Mouse (Mus musculus) heart, embryonic 16.5 days (tissue): ENCODE results near the gene Rnls. TPM values are rescaled to one million over a fixed set of nuclear protein-coding genes. Genes with fewer than 3 reads are reported as not detected.
A peak's percentile ranks its signal among the peaks of the same experiment; 100 is the strongest.

Experiments
- ATAC-seq: fragments of 200-750 bp; cut with Nextera tagmentation; replicated peaks from 2 replicates; pipeline ENCODE4 v1.8.0; 2017; ENCODE audit warnings: moderate number of reproducible peaks; ENCODE audit not compliant: insufficient read depth, low FRiP score; ENCODE audit errors: extremely low read depth
- H3K27ac ChIP-seq: fragments of 300-500 bp; sonication (generic); 2 replicates; pipeline ENCODE4 v1.5.1; 2014; ENCODE audit warnings: mild to moderate bottlenecking, low read length, control low read depth, moderate library complexity
- H3K27me3 ChIP-seq: fragments of 300-500 bp; sonication (generic); 2 replicates; pipeline ENCODE4 v1.6.1; 2014; ENCODE audit warnings: low read length, mixed read lengths; ENCODE audit not compliant: control insufficient read depth, insufficient read depth
- H3K36me3 ChIP-seq: fragments of 300-500 bp; sonication (generic); 2 replicates; pipeline ENCODE4 v1.6.1; 2014; ENCODE audit not compliant: control insufficient read depth, insufficient read depth
- H3K4me1 ChIP-seq: fragments of 300-500 bp; sonication (generic); 2 replicates; pipeline ENCODE4 v1.6.1; 2014; ENCODE audit warnings: low read length, mixed read lengths; ENCODE audit not compliant: control insufficient read depth, insufficient read depth
- H3K4me2 ChIP-seq: fragments of 300-500 bp; sonication (generic); 2 replicates; pipeline ENCODE4 v1.6.1; 2014; ENCODE audit warnings: low read depth, mild to moderate bottlenecking, control low read depth, low read length
- H3K4me3 ChIP-seq: fragments of 300-500 bp; sonication (generic); 2 replicates; pipeline ENCODE4 v1.5.1; 2014; ENCODE audit warnings: mild to moderate bottlenecking, control low read depth, low read length
- H3K9ac ChIP-seq: fragments of 300-500 bp; sonication (generic); 2 replicates; pipeline ENCODE4 v1.6.1; 2014; ENCODE audit warnings: low read length, control low read depth
- H3K9me3 ChIP-seq: fragments of 300-500 bp; sonication (generic); replicated peaks from 2 replicates; pipeline ENCODE4 v1.6.1; 2016; ENCODE audit warnings: low read length; ENCODE audit not compliant: control insufficient read depth
- WGBS: fragments of 180-500 bp; shearing (Covaris S2); extraction: QIAGEN DNeasy Blood & Tissue Kit; methylation state at CpG from one replicate; pipeline ENCODE4 v1.1.7; 2014; 5-methylcytosine and 5-hydroxymethylcytosine counted together
- polyA plus RNA-seq: library from polyadenylated mRNA; unstranded; fragments of >200 nt; fragmentation: Nextera tagmentation; extraction: Ambion mirVana; gene quantifications from 2 replicates; pipeline ENCODE4 v1.2.1, GENCODE M21; 2015

The Rnls gene
- polyA plus RNA-seq, 1 experiment from 2014 or later, result 12.2 TPM

GRCm38 (mm10) chr19:33240386-33240785, 151.7 kb downstream of the Rnls start:
- WGBS, result 61% methylated on average over 2 of the region's 2 CpGs
- Histone ChIP-seq H3K27ac (no peak overlapping the region), H3K9me3 (0 out of 2 replicates have a peak, but pooled peaks cover 2% of the 10 kb centered on the region), H3K4me1 (no peaks in the 10 kb centered on the region), H3K36me3 (no peaks in the 10 kb centered on the region), H3K4me2 (no peak overlapping the region), H3K9ac (no peak overlapping the region), H3K4me3 (no peak overlapping the region), H3K27me3 (no peaks in the 10 kb centered on the region)
- ATAC-seq, result no peak

DNA sequence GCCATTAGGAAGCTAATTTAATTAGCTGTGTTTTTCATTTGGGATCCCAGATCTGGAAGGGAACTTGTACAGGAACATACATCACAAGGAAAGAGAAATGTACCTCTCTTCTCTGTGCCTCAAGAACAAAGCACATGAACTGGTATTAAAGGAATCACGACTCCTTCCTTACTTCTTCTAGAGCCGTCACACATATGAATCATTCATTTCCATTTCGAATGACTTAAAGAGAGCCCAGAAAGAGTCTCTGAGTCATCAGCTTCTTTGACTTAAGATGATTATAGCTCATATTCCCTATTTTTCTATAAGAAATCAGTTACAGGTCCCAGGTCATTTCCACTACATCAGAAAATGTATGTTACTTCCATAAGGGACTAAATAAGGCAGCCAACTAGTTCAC, 159.2 kb downstream of the Rnls start:
- no peaks in the 10 kb centered on the region for H3K36me3 ChIP-seq
- no peaks in the 10 kb centered on the region for H3K9me3 ChIP-seq
- H3K27ac ChIP-seq, result no peak overlapping the region
- H3K4me2 ChIP-seq, result no peak overlapping the region
- WGBS, result 81% methylated on average over 3 of the region's 3 CpGs
- H3K4me1 ChIP-seq, result no peaks in the 10 kb centered on the region
- no peak overlapping the region for H3K4me3 ChIP-seq
- H3K9ac ChIP-seq, result no peak overlapping the region
- no peak for ATAC-seq
- no peaks in the 10 kb centered on the region for H3K27me3 ChIP-seq

DNA sequence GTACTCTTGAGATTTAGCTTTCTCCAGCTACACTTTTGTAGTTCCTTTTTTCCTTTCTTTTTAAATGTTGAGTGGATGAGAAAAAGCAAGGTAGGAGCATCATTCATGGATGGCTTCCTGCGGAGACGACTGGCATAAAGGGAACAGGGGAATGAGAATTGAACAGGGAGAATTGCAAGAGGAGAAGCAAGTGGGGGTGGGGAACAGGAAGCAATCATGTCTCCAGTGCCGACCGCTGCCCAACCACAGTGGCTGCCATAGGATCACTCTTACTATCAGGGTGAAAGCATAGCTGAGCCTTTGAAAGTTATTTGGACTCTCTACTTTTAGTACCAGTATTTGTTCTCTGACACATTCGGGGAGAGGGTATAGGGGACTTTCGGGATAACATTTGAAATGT, 160.8 kb downstream of the Rnls start:
- H3K27me3 ChIP-seq, result no peaks in the 10 kb centered on the region
- H3K4me3 ChIP-seq, result no peak overlapping the region
- no peak overlapping the region for H3K27ac ChIP-seq
- no peaks in the 10 kb centered on the region for H3K4me1 ChIP-seq
- no peak for ATAC-seq
- H3K9me3 ChIP-seq, result no peaks in the 10 kb centered on the region
- no peak overlapping the region for H3K9ac ChIP-seq
- H3K4me2 ChIP-seq, result no peak overlapping the region
- 52% methylated on average over 6 of the region's 6 CpGs for WGBS
- H3K36me3 ChIP-seq, result no peaks in the 10 kb centered on the region

DNA sequence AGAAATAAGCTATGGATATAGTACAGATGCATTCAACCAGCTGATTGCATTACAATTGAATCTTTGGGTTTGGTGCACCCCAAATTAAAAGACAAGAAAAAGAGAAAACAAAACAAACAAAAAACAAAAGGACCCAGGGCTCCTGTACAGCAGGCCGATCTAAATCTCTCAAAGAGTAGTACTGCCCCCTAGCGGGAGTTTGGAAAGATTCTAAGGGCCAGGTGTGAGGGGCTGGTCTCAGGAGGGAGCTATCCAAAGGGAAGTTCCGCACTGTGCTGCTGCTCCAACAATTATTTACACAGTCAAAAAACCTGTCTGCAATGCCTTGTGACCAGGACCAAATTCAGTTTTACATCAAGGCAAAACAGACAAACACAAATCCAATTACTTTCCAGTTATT, 165.1 kb downstream of the Rnls start:
- Histone ChIP-seq H3K4me2 (no peak overlapping the region), H3K9me3 (no peaks in the 10 kb centered on the region), H3K9ac (no peak overlapping the region), H3K36me3 (no peaks in the 10 kb centered on the region), H3K27ac (no peak overlapping the region), H3K4me1 (no peaks in the 10 kb centered on the region), H3K27me3 (no peaks in the 10 kb centered on the region), H3K4me3 (no peak overlapping the region)
- ATAC-seq, result no peak; the same call in 1 of the 2 replicates
- 8% methylated on average over 3 of the region's 3 CpGs for WGBS

DNA sequence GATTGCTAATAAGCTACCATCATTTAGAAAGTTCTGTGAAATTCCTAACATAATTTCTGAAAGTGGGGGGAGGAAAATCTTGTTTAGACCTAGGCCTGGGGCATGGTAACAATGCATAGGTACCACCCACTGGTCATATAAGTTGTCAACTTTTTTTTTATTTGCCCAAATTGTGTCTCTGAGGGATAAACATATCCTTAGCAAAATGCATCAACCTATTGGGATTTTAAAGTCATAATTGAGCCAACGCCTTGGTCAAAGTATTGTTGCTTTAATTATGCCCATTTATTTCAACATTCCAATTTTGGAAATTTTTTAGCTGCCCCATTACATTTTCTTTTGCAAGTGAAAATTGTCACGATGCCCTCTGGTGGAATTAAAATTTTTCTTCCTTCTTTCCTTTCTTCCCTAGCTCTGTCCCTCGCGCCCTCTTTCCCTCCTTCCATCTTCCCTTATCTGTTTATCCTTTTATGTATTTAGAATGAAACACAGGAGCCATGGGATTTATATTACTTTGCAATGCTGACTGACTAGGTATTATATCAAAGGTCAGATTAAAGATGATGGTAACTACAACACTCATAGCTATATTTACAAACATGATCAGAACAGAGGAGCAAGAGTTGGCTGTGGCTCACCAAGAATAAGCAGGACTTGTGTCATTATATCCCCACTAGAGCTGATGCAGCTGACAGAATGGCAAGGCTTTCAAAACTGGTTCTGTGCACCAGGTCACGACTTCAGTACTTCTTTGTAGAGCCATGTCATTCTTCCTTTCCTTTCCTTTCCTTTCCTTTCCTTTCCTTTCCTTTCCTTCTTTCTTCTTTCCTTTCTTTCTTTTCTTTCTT, 166.0 kb downstream of the Rnls start:
- Histone ChIP-seq H3K36me3 (no peaks in the 10 kb centered on the region), H3K4me2 (no peak overlapping the region), H3K27me3 (no peaks in the 10 kb centered on the region), H3K4me1 (no peaks in the 10 kb centered on the region), H3K9me3 (no peaks in the 10 kb centered on the region), H3K27ac (no peak overlapping the region), H3K4me3 (no peak overlapping the region), H3K9ac (no peak overlapping the region)
- whole genome bisulfite sequencing, result 63% methylated on average over 5 of the region's 5 CpGs
- no peak for ATAC-seq

- no peak overlapping the region for H3K4me3 ChIP-seq
- H3K9ac ChIP-seq, result no peak overlapping the region
- H3K27me3 ChIP-seq, result no peaks in the 10 kb centered on the region
- no peak overlapping the region for H3K27ac ChIP-seq
- no peak overlapping the region for H3K4me2 ChIP-seq
- H3K36me3 ChIP-seq, result no peaks in the 10 kb centered on the region
- no peak for ATAC-seq
- 86% methylated on average over 9 of the region's 9 CpGs for WGBS
- H3K4me1 ChIP-seq, result no peaks in the 10 kb centered on the region
- H3K9me3 ChIP-seq, result no peaks in the 10 kb centered on the region
Observed at GRCm38 (mm10) chr19:33225002-33225376, 167.1 kb downstream of the Rnls start.

DNA sequence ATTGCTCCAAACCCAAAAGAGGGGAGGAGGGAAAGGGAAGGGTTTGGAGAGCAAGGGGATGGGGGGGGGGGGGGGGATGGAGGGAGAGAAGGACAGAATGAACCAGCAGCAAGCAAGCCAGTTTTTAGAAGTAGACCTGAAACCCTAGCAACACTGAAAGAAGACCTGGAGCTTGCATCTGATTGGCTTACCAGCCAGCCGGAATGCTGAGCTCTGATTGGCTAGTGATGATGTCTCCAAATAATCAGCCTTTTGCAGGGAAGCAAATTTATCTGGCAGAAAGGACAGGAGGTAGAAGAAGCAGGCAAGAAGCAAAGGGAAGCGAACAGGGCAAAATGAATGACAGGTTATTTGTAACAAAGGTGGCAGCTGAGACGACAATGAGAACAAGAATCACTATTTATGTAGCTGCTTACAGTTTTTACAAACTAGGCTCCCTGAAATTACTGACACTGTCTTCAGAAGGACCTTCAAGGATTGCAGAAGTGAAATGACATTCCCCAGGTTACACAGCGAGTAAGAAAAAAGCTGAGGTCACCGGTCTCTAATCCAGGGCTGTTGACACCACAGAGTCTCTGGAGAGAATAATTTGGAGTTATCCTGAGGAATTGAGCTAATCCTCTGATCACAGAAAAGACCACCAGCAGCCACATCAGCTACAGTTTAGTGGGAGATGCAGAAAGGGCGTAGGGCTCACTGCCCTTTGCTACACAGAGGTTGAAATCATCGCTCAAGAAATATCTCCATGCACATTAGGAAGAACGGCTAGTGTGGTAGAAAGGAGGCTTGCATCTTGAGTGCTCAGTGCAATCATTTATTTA, 167.7 kb downstream of the Rnls start:
- H3K4me2 ChIP-seq, result no peak overlapping the region
- no peak overlapping the region for H3K9ac ChIP-seq
- H3K27ac ChIP-seq, result no peak overlapping the region
- no peaks in the 10 kb centered on the region for H3K27me3 ChIP-seq
- ATAC-seq, result no peak
- H3K9me3 ChIP-seq, result no peaks in the 10 kb centered on the region
- 48% methylated on average over 8 of the region's 8 CpGs for WGBS
- H3K4me3 ChIP-seq, result no peak overlapping the region
- no peaks in the 10 kb centered on the region for H3K36me3 ChIP-seq
- H3K4me1 ChIP-seq, result no peaks in the 10 kb centered on the region

- no peaks in the 10 kb centered on the region for H3K4me1 ChIP-seq
- no peak for ATAC-seq
- H3K36me3 ChIP-seq, result no peaks in the 10 kb centered on the region
- H3K4me3 ChIP-seq, result no peak overlapping the region
- H3K27ac ChIP-seq, result peak overlapping the region; percentile 62
- H3K9ac ChIP-seq, result no peak overlapping the region
- H3K9me3 ChIP-seq, result no peaks in the 10 kb centered on the region
- H3K4me2 ChIP-seq, result no peak overlapping the region
- 52% methylated on average over 5 of the region's 5 CpGs for WGBS
- no peaks in the 10 kb centered on the region for H3K27me3 ChIP-seq
Observed at GRCm38 (mm10) chr19:33223766-33224165, 168.3 kb downstream of the Rnls start.

GRCm38 (mm10) chr19:33223276-33223675, 168.8 kb downstream of the Rnls start:
- no peak for ATAC-seq
- Histone ChIP-seq H3K4me3 (no peak overlapping the region), H3K36me3 (no peaks in the 10 kb centered on the region), H3K4me1 (no peaks in the 10 kb centered on the region), H3K4me2 (no peak overlapping the region), H3K27me3 (no peaks in the 10 kb centered on the region), H3K9ac (no peak overlapping the region), H3K9me3 (no peaks in the 10 kb centered on the region), H3K27ac (peak overlapping the region; percentile 62)
- 65% methylated on average over 6 of the region's 6 CpGs for WGBS
